Mouse (Mus musculus) neural tube, embryonic 15.5 days (tissue): ENCODE results near the gene Ppm1e. TPM values are rescaled to one million over a fixed set of nuclear protein-coding genes. Genes with fewer than 3 reads are reported as not detected.
A peak's percentile ranks its signal among the peaks of the same experiment; 100 is the strongest.

Source experiments
- ATAC-seq: fragments of 200-750 bp; cut with Nextera tagmentation; 2 replicates; pipeline ENCODE4 v1.8.0; 2017; ENCODE audit warnings: mild to moderate bottlenecking, moderate TSS enrichment, moderate library complexity; ENCODE audit not compliant: low FRiP score
- H3K27ac ChIP-seq: fragments of 300-500 bp; sonication (generic); replicated peaks from 2 replicates; pipeline ENCODE4 v1.5.1; 2015; ENCODE audit warnings: mild to moderate bottlenecking, inconsistent platforms
- H3K27me3 ChIP-seq: fragments of 300-500 bp; sonication (generic); replicated peaks from 2 replicates; pipeline ENCODE4 v1.6.1; 2015; ENCODE audit warnings: inconsistent platforms
- H3K36me3 ChIP-seq: fragments of 300-500 bp; sonication (generic); 2 replicates; pipeline ENCODE4 v1.6.1; 2015; ENCODE audit warnings: inconsistent platforms
- H3K4me1 ChIP-seq: fragments of 300-500 bp; sonication (generic); 2 replicates; pipeline ENCODE4 v1.6.1; 2015; ENCODE audit warnings: inconsistent platforms
- H3K4me2 ChIP-seq: fragments of 300-500 bp; sonication (generic); 2 replicates; pipeline ENCODE4 v1.6.1; 2015; ENCODE audit warnings: inconsistent platforms, mild to moderate bottlenecking, moderate library complexity
- H3K4me3 ChIP-seq: fragments of 300-500 bp; sonication (generic); replicated peaks from 2 replicates; pipeline ENCODE4 v1.5.1; 2015; ENCODE audit warnings: mild to moderate bottlenecking, inconsistent platforms
- H3K9ac ChIP-seq: fragments of 300-500 bp; sonication (generic); replicated peaks from 2 replicates; pipeline ENCODE4 v1.6.1; 2015; ENCODE audit warnings: mild to moderate bottlenecking, inconsistent platforms
- H3K9me3 ChIP-seq: fragments of 300-500 bp; sonication (generic); replicated peaks from 2 replicates; pipeline ENCODE4 v1.6.1; 2016; ENCODE audit warnings: inconsistent platforms
- WGBS: fragments of 180-500 bp; shearing (Covaris S2); methylation state at CpG from one replicate; pipeline ENCODE4 v1.1.7; 2015; ENCODE audit warnings: mixed read lengths; 5-methylcytosine and 5-hydroxymethylcytosine counted together
- polyA plus RNA-seq: library from polyadenylated mRNA; unstranded; fragments of >200 nt; fragmentation: Nextera tagmentation; extraction: Ambion mirVana; gene quantifications from 2 replicates; pipeline ENCODE4 v1.2.1, GENCODE M21; 2015

The Ppm1e gene
- polyA plus RNA-seq, 1 experiment from 2014 or later = 26.3 TPM

DNA sequence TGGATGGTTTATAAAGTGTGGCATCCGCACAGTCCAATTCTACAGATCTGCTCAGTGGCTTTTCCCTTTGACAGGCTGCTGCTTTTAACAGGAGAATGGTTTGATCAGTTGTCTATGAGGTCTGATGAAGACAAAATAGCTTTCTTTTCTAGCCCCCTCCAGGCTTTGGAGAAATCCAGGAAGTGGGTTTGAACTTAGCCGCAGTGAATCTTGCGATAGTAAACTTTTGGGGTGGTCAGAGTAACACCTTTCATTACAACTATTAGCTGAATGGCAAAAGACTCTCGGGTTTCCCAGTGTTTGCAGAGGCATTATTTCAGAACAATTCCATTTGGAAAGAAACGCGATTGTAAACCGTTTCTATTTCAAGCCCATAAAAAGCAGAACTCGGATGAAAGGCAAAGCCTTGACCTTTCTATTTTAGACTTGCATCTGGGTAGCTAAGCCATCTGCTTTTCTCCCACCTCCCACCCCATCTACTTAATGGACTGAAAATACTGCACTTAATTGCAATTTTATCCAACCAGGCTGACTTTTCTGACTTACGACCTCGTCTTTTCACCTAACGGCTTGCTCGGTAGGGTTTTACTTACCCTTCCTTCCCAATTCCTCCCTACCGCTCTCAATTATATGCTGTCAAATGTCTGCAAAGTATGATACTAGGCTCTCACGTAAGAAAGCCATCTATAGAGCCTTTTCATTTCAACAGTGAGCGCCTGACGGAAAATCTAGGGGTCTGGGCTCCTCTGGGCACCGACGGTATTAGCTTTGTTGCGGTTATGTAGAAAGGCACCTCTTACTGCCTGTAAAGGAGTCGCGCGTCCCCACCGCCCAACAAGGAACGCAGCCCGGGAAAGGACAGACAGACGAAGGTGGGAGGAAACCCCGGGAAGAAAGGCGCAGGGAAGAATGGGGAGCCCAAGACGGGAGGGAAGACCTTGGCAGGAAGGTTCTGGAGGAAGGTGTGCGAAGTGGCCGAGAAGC, 1.2 kb downstream of the Ppm1e start:
- H3K4me2 ChIP-seq = peak overlapping the region; percentile 64
- H3K4me3 ChIP-seq = peak overlapping the region; percentile 93
- ATAC-seq = peak; percentile 16; the same call in 1 of the 2 replicates
- H3K27ac ChIP-seq = peak overlapping the region; percentile 84
- no peaks in the 10 kb centered on the region for H3K9me3 ChIP-seq
- H3K27me3 ChIP-seq = no peaks in the 10 kb centered on the region
- H3K9ac ChIP-seq = peak overlapping the region; percentile 69
- H3K36me3 ChIP-seq = no peaks in the 10 kb centered on the region
- peaks cover 20% of the 10 kb centered on the region for H3K4me1 ChIP-seq
- WGBS = 2% methylated on average over 31 of the region's 31 CpGs

DNA sequence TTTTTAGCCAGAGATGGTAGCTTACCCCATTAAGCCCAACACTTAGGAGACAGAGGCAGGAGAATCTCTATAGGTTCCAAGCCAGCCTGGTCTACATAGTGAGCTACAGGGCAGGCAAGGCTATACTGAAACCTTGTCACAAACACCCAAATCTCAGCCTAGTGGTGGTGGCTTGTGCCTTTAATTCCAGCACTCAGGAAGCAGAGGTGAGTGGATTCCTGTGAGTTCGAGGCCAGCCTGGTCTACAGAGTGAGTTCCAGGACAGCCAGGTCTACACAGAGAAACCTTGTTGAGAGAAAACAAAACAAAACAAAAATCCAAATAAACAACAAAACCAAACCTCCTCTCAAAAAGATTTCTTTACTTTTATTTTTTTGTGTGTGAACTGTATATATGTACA, 4.0 kb downstream of the Ppm1e start:
- H3K4me3 ChIP-seq = no peak overlapping the region
- peaks cover 20% of the 10 kb centered on the region for H3K4me1 ChIP-seq
- no peak overlapping the region for H3K9ac ChIP-seq
- no peak overlapping the region for H3K4me2 ChIP-seq
- H3K27me3 ChIP-seq = no peaks in the 10 kb centered on the region
- H3K27ac ChIP-seq = no peak overlapping the region
- ATAC-seq = no peak
- H3K36me3 ChIP-seq = no peaks in the 10 kb centered on the region
- H3K9me3 ChIP-seq = no peaks in the 10 kb centered on the region
- 95% methylated on average over 1 of the region's 1 CpGs for WGBS

DNA sequence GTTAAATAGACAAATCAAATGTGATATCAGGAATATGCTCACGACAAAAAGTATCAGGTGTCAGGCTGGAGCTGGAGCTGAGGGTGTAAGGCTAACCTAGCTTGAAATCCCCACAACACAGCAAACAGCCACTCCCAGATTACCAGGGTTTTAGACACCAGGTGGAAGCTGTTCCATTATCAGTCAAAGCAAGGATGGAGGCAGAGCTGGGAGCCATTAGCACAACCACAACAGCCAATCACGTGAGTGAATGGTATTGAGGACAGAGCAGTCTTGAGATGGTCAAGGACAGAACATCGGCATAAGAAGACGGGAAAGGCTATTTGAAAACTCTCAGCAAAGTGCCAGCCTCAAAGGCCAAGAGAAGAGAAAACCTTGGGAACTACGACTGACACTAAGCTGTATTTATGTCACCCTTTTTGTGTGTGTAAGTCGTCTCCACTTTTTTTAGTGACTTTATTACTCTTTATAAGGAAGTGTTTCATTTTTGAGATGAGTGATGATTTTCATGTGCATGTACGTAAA, 5.1 kb downstream of the Ppm1e start:
- Histone ChIP-seq H3K36me3 (no peaks in the 10 kb centered on the region), H3K27me3 (no peaks in the 10 kb centered on the region), H3K4me2 (no peak overlapping the region), H3K27ac (no peak overlapping the region), H3K4me1 (peaks cover 15% of the 10 kb centered on the region), H3K4me3 (no peak overlapping the region), H3K9ac (no peak overlapping the region), H3K9me3 (no peaks in the 10 kb centered on the region)
- no peak for ATAC-seq
- 84% methylated on average over 7 of the region's 7 CpGs for WGBS

DNA sequence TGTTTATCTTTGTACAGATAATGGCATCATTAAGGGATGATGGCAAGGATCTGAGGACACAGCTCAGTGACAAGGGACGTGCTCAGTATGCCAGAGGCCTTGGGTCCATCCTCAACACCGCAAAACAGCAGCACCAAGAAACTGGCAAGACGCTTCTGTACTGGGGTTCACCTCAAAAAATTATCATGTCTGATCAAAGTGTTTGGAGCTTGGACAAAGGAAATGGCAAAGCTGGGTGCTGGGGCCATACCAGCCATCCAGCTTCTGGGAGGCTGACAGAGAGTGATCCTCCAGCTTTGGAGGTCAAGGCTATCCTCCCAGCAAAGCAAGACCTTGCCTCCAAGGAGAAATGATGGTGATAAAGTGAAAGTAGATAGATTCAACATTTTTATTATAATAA, 32.4 kb downstream of the Ppm1e start:
- 93% methylated on average over 3 of the region's 3 CpGs for WGBS
- H3K4me1 ChIP-seq = no peaks in the 10 kb centered on the region

GRCm38 (mm10) chr11:87322558-87322957, 36.3 kb downstream of the Ppm1e start:
- no peak overlapping the region for H3K4me2 ChIP-seq
- no peaks in the 10 kb centered on the region for H3K9me3 ChIP-seq
- no peak overlapping the region for H3K4me3 ChIP-seq
- H3K9ac ChIP-seq = no peak overlapping the region
- peaks cover 3% of the 10 kb centered on the region; the same call in 1 of the 2 replicates for H3K4me1 ChIP-seq
- H3K27ac ChIP-seq = no peak overlapping the region
- no peak for ATAC-seq
- H3K27me3 ChIP-seq = no peaks in the 10 kb centered on the region
- no peaks in the 10 kb centered on the region for H3K36me3 ChIP-seq
- 50% methylated on average over 8 of the region's 8 CpGs for WGBS

More for the DNA sequence above, 32.4 kb downstream of the Ppm1e start:
- ATAC-seq = no peak
- Histone ChIP-seq H3K4me2 (no peak overlapping the region), H3K36me3 (no peaks in the 10 kb centered on the region; the same call in 1 of the 2 replicates), H3K27me3 (no peaks in the 10 kb centered on the region), H3K4me3 (no peak overlapping the region), H3K9me3 (no peaks in the 10 kb centered on the region), H3K9ac (no peak overlapping the region), H3K27ac (no peak overlapping the region)

GRCm38 (mm10) chr11:87320007-87320406, 38.8 kb downstream of the Ppm1e start:
- H3K4me2 ChIP-seq = no peak overlapping the region
- no peak overlapping the region for H3K9ac ChIP-seq
- no peaks in the 10 kb centered on the region for H3K36me3 ChIP-seq
- H3K4me3 ChIP-seq = no peak overlapping the region
- H3K27me3 ChIP-seq = no peaks in the 10 kb centered on the region
- no peak overlapping the region for H3K27ac ChIP-seq
- WGBS = 69% methylated on average over 5 of the region's 5 CpGs
- H3K4me1 ChIP-seq = peaks cover 3% of the 10 kb centered on the region; the same call in 1 of the 2 replicates
- no peaks in the 10 kb centered on the region for H3K9me3 ChIP-seq
- ATAC-seq = no peak

DNA sequence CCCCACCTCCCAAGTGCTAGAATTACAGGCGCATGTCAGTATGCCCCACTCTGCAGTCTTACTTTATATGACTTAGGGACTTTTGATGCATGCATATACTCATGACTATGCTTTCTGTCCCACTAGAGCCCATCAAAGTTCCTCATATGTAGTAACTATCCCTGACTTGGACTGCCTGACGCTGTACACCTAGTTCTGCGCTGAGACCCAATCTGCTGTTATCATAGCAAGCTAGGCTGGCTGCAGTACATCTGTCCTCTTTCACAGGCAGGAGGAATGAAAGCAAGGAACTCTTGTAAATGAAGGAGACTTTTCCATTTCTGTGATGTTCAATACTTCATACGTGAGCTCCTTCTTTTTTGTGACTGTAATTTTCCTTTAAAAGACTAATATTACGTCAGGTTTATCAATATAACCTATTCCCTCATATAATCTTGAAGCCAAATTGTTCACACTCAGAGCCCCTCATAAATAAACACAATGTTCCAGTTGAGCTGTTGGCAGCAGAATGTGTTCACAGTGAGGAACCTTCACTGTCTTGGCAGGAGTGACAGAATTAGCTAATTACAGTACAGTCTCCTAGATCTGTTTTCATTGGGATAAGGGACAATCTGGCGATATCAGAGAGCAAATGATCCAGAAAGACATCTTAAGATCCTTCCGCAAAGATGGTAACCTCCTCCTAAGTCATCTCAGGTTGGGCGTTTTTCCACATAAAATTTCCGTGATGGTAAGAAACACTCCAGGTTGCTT, 39.7 kb downstream of the Ppm1e start:
- 73% methylated on average over 9 of the region's 9 CpGs for WGBS
- Histone ChIP-seq H3K9me3 (no peaks in the 10 kb centered on the region), H3K27me3 (no peaks in the 10 kb centered on the region), H3K4me2 (no peak overlapping the region), H3K36me3 (no peaks in the 10 kb centered on the region), H3K4me1 (peaks cover 3% of the 10 kb centered on the region; the same call in 1 of the 2 replicates), H3K4me3 (no peak overlapping the region), H3K27ac (no peak overlapping the region), H3K9ac (no peak overlapping the region)
- no peak for ATAC-seq

DNA sequence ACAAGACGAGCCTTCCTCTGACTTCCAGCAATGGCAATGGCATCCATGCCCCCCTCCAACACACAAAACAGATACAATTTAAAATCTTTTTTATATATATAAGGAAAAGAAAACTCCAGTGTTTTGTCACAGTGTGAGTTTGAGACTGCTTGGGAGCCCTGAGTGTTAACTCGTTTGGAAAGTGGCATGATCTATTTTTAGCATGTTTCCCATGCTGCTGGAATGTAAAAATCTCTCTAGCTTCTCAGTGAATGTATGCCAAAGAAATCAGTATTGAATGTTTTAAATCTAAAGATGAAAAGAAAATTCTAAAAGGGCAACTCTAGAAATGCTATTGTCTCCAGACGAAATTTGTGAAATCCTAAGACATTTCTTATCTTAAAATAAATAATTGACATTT, 45.3 kb downstream of the Ppm1e start:
- no peak overlapping the region for H3K4me2 ChIP-seq
- H3K4me1 ChIP-seq = no peaks in the 10 kb centered on the region
- no peak overlapping the region for H3K27ac ChIP-seq
- 71% methylated on average over 3 of the region's 3 CpGs for whole genome bisulfite sequencing
- ATAC-seq = no peak
- H3K9ac ChIP-seq = no peak overlapping the region
- H3K9me3 ChIP-seq = no peaks in the 10 kb centered on the region
- H3K27me3 ChIP-seq = no peaks in the 10 kb centered on the region
- no peak overlapping the region for H3K4me3 ChIP-seq
- H3K36me3 ChIP-seq = no peaks in the 10 kb centered on the region

- H3K9me3 ChIP-seq = no peaks in the 10 kb centered on the region
- 88% methylated on average over 2 of the region's 2 CpGs for WGBS
Observed at GRCm38 (mm10) chr11:87310309-87310708, 48.5 kb downstream of the Ppm1e start.

DNA sequence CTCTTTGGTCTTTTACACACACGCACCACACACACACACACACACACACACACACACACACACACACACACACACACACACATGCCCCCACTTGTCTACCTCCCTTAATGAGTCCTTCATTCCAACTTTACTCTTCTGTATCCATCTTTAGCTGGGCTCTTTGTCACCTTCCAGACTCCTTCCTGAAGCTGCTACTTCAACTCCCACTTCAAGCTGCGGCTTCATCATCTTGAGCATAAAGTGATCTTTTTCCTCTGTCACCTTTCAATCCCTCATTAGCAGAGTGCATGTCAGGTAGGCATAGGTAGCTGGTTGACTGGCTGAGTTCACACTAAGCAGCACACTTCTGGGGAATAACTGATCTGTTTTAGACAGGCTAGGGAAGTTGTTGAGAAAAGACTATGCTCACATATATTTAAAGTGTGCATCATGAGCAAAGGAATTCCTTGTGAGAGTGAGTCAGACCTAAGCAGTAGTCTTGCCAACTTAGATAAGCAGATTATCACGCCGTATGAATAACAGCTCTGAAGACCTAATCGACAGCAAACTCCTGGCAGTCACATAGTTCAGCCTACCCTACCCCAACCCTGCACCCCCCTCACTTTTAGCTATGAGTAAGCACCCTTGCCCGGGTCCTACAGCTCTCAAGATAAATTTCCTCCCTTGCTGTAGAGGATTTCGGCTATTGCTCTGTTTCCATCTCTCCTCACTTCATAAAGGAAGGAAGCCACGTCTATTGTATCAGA, 49.3 kb downstream of the Ppm1e start:
- Histone ChIP-seq H3K9ac (no peak overlapping the region), H3K36me3 (no peaks in the 10 kb centered on the region), H3K9me3 (no peaks in the 10 kb centered on the region), H3K27me3 (no peaks in the 10 kb centered on the region), H3K4me1 (no peaks in the 10 kb centered on the region), H3K27ac (no peak overlapping the region), H3K4me3 (no peak overlapping the region), H3K4me2 (no peak overlapping the region)
- no peak for ATAC-seq
- WGBS = 92% methylated on average over 8 of the region's 8 CpGs

More at GRCm38 (mm10) chr11:87310309-87310708, 48.5 kb downstream of the Ppm1e start:
- H3K27me3 ChIP-seq = no peaks in the 10 kb centered on the region
- H3K9ac ChIP-seq = no peak overlapping the region
- H3K4me1 ChIP-seq = no peaks in the 10 kb centered on the region
- no peak overlapping the region for H3K27ac ChIP-seq
- no peak for ATAC-seq
- no peak overlapping the region for H3K4me3 ChIP-seq
- H3K36me3 ChIP-seq = no peaks in the 10 kb centered on the region
- no peak overlapping the region for H3K4me2 ChIP-seq

DNA sequence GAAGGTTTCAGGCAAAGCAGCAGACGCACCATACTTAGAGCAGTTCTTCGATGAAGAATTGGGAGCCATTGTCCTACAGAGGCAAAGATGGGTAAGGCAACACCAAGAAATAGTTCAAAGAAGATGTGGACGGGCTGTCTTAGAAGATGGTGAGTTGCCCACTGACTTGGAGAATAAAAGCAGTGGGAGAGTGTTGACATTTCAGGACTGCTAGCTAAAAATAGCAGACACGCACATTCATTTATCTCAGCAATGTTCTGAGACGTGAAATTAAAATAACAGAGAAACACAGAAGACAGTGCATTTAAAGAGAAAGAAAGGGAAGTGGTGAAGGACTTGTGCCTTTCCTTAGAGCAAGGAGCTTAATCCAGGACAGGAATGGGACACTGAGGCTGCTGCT, 59.8 kb downstream of the Ppm1e start:
- H3K4me2 ChIP-seq = no peak overlapping the region
- H3K36me3 ChIP-seq = no peaks in the 10 kb centered on the region
- H3K27ac ChIP-seq = no peak overlapping the region
- no peak overlapping the region for H3K4me3 ChIP-seq
- H3K27me3 ChIP-seq = no peaks in the 10 kb centered on the region
- H3K9me3 ChIP-seq = no peaks in the 10 kb centered on the region
- 78% methylated on average over 5 of the region's 5 CpGs for WGBS
- no peak overlapping the region for H3K9ac ChIP-seq
- ATAC-seq = no peak
- 0 out of 2 replicates have a peak, but pooled peaks cover 4% of the 10 kb centered on the region for H3K4me1 ChIP-seq
